Mouse (Mus musculus): ENCODE results near the gene Nuak2. TPM values are rescaled to one million over a fixed set of nuclear protein-coding genes. Genes with fewer than 3 reads are reported as not detected.

Nuak2 gene
- polyA plus RNA-seq, 2 experiments: 1.2 to 2.0 TPM

GRCm38 (mm10) chr1:132302341-132302866, 13.5 kb upstream of the Nuak2 start:
- H3K4me2 ChIP-seq (ENCODE audit: low read depth): no peak overlapping the region

GRCm38 (mm10) chr1:132304618-132305214, 11.2 kb upstream of the Nuak2 start:
- Histone ChIP-seq H3K36me3 (replicated peaks; ENCODE audit: control insufficient read depth, insufficient read depth, low read depth) (no peaks in the 10 kb centered on the region), H3K27me3 (ENCODE audit: control insufficient read depth, insufficient read depth, low read length) (peaks cover 10% of the 10 kb centered on the region), H3K4me3 (ENCODE audit: insufficient read depth in 1 of 2, low read depth in 2 of 2, low read length in 2 of 2) (no peak overlapping the region), H3K9ac (replicated peaks) (no peak overlapping the region), H3K9me3 (ENCODE audit: control insufficient read depth, low read length) (no peaks in the 10 kb centered on the region), H3K4me2 (ENCODE audit: low read depth) (no peak overlapping the region), H3K27ac (no peak overlapping the region), H3K4me1 (replicated peaks; ENCODE audit: control insufficient read depth in 2 of 2, insufficient read depth in 2 of 2, low read length in 1 of 2) (no peaks in the 10 kb centered on the region)
- no peak for ATAC-seq (ENCODE audit: insufficient read depth)
- TF ChIP-seq EP300 (IDR thresholded peaks at IDR 0.05; ENCODE audit: low read depth) (no peak), CTCF (IDR thresholded peaks at IDR 0.05; ENCODE audit: low read depth) (no peak)
- no peak for DNase-seq (ENCODE audit: low read depth in 3 of 3, low spot score in 3 of 3)
- WGBS (ENCODE audit: insufficient replicate concordance): 39% methylated on average over 9 of the region's 9 CpGs

More at GRCm38 (mm10) chr1:132302341-132302866, 13.5 kb upstream of the Nuak2 start:
- Histone ChIP-seq H3K36me3 (replicated peaks; ENCODE audit: control insufficient read depth, insufficient read depth, low read depth) (no peaks in the 10 kb centered on the region), H3K4me3 (ENCODE audit: insufficient read depth in 1 of 2, low read depth in 2 of 2, low read length in 2 of 2) (no peak overlapping the region), H3K4me1 (replicated peaks; ENCODE audit: control insufficient read depth in 2 of 2, insufficient read depth in 2 of 2, low read length in 1 of 2) (no peaks in the 10 kb centered on the region), H3K9me3 (ENCODE audit: control insufficient read depth, low read length) (no peaks in the 10 kb centered on the region), H3K27ac (no peak overlapping the region), H3K9ac (replicated peaks) (no peak overlapping the region), H3K27me3 (ENCODE audit: control insufficient read depth, insufficient read depth, low read length) (peaks cover 33% of the 10 kb centered on the region)
- DNase-seq (ENCODE audit: low read depth in 3 of 3, low spot score in 3 of 3): no peak
- TF ChIP-seq CTCF (IDR thresholded peaks at IDR 0.05; ENCODE audit: low read depth) (no peak), EP300 (IDR thresholded peaks at IDR 0.05; ENCODE audit: low read depth) (no peak)
- ATAC-seq (ENCODE audit: insufficient read depth): no peak
- WGBS (ENCODE audit: insufficient replicate concordance): 75% methylated on average over 9 of the region's 9 CpGs

GRCm38 (mm10) chr1:132306160-132306559, 9.8 kb upstream of the Nuak2 start:
- Histone ChIP-seq H3K27me3 (ENCODE audit: control insufficient read depth, insufficient read depth, low read length) (no peaks in the 10 kb centered on the region; the same call in 1 of the 2 replicates), H3K9ac (replicated peaks) (no peak overlapping the region), H3K4me1 (replicated peaks; ENCODE audit: control insufficient read depth in 2 of 2, insufficient read depth in 2 of 2, low read length in 1 of 2) (no peaks in the 10 kb centered on the region), H3K4me3 (ENCODE audit: insufficient read depth in 1 of 2, low read depth in 2 of 2, low read length in 2 of 2) (no peak overlapping the region), H3K27ac (no peak overlapping the region), H3K36me3 (replicated peaks; ENCODE audit: control insufficient read depth, insufficient read depth, low read depth) (no peaks in the 10 kb centered on the region), H3K4me2 (ENCODE audit: low read depth) (no peak overlapping the region), H3K9me3 (ENCODE audit: control insufficient read depth, low read length) (no peaks in the 10 kb centered on the region)
- ATAC-seq (ENCODE audit: insufficient read depth): no peak
- 19% methylated on average over 4 of the region's 4 CpGs for WGBS (ENCODE audit: insufficient replicate concordance)
- peak; percentile 78 for TF ChIP-seq CTCF (IDR thresholded peaks at IDR 0.05; ENCODE audit: low read depth)
- TF ChIP-seq EP300 (IDR thresholded peaks at IDR 0.05; ENCODE audit: low read depth): no peak
- DNase-seq (ENCODE audit: low read depth in 3 of 3, low spot score in 3 of 3): no peak

- Histone ChIP-seq H3K9ac (replicated peaks) (no peak overlapping the region), H3K9me3 (ENCODE audit: control insufficient read depth, low read length) (no peaks in the 10 kb centered on the region), H3K36me3 (replicated peaks; ENCODE audit: control insufficient read depth, insufficient read depth, low read depth) (no peaks in the 10 kb centered on the region), H3K27ac (no peak overlapping the region), H3K4me2 (ENCODE audit: low read depth) (no peak overlapping the region), H3K27me3 (ENCODE audit: control insufficient read depth, insufficient read depth, low read length) (no peaks in the 10 kb centered on the region; the same call in 1 of the 2 replicates), H3K4me3 (ENCODE audit: insufficient read depth in 1 of 2, low read depth in 2 of 2, low read length in 2 of 2) (no peak overlapping the region), H3K4me1 (replicated peaks; ENCODE audit: control insufficient read depth in 2 of 2, insufficient read depth in 2 of 2, low read length in 1 of 2) (peaks cover 0 to under 1% of the 10 kb centered on the region in 2 experiments; a peak in 1 of 4 replicates)
- no peak for TF ChIP-seq EP300 (IDR thresholded peaks at IDR 0.05; ENCODE audit: low read depth)
- TF ChIP-seq CTCF (IDR thresholded peaks at IDR 0.05; ENCODE audit: low read depth): no peak
- ATAC-seq (ENCODE audit: insufficient read depth) (no peak), DNase-seq (ENCODE audit: low read depth in 3 of 3, low spot score in 3 of 3) (no peak)
- 15% methylated on average over 4 of the region's 4 CpGs for WGBS (ENCODE audit: insufficient replicate concordance)
Measured at GRCm38 (mm10) chr1:132306808-132307207, 9.1 kb upstream of the Nuak2 start.

- Histone ChIP-seq H3K4me1 (replicated peaks; ENCODE audit: control insufficient read depth in 2 of 2, insufficient read depth in 2 of 2, low read length in 1 of 2) (peaks cover 0 to 8% of the 10 kb centered on the region in 2 experiments; a peak in 1 of 4 replicates), H3K9me3 (ENCODE audit: control insufficient read depth, low read length) (no peaks in the 10 kb centered on the region), H3K27me3 (ENCODE audit: control insufficient read depth, insufficient read depth, low read length) (no peaks in the 10 kb centered on the region; the same call in none of the 2 replicates), H3K36me3 (replicated peaks; ENCODE audit: control insufficient read depth, insufficient read depth, low read depth) (no peaks in the 10 kb centered on the region), H3K4me2 (ENCODE audit: low read depth) (no peak overlapping the region), H3K4me3 (ENCODE audit: insufficient read depth in 1 of 2, low read depth in 2 of 2, low read length in 2 of 2) (no peak overlapping the region), H3K9ac (replicated peaks) (no peak overlapping the region), H3K27ac (no peak overlapping the region)
- 70% methylated on average over 6 of the region's 6 CpGs for WGBS (ENCODE audit: insufficient replicate concordance)
- no peak for DNase-seq (ENCODE audit: low read depth in 3 of 3, low spot score in 3 of 3)
- TF ChIP-seq CTCF (IDR thresholded peaks at IDR 0.05; ENCODE audit: low read depth) (no peak), EP300 (IDR thresholded peaks at IDR 0.05; ENCODE audit: low read depth) (no peak)
- no peak for ATAC-seq (ENCODE audit: insufficient read depth)
Measured at GRCm38 (mm10) chr1:132307962-132308361, 8.0 kb upstream of the Nuak2 start.
